Mouse (Mus musculus) limb, embryonic 14.5 days (tissue): ENCODE results near the gene Sec24d. TPM values are rescaled to one million over a fixed set of nuclear protein-coding genes. Genes with fewer than 3 reads are reported as not detected.

Experiments used
- ATAC-seq: fragments of 200-750 bp; cut with Nextera tagmentation; 2 replicates; pipeline ENCODE4 v1.8.0; 2017; ENCODE audit warnings: low read depth, moderate number of reproducible peaks, moderate TSS enrichment; ENCODE audit not compliant: low FRiP score
- DNase-seq: peaks from one replicate; pipeline ENCODE4 v3.0.0-alpha.2; 2015; ENCODE audit warnings: low spot score
- H3K27ac ChIP-seq: fragments of 300-500 bp; sonication (generic); replicated peaks from 2 replicates; pipeline ENCODE4 v1.5.1; 2014; ENCODE audit warnings: low read depth, mild to moderate bottlenecking, low read length, moderate library complexity, mixed read lengths
- H3K27me3 ChIP-seq: fragments of 300-500 bp; sonication (generic); 2 replicates; pipeline ENCODE4 v1.6.1; 2014; ENCODE audit warnings: low read length, mixed read lengths; ENCODE audit not compliant: control insufficient read depth, insufficient read depth
- H3K36me3 ChIP-seq: fragments of 300-500 bp; sonication (generic); 2 replicates; pipeline ENCODE4 v1.6.1; 2014; ENCODE audit warnings: mild to moderate bottlenecking, low read length, moderate library complexity, mixed read lengths; ENCODE audit not compliant: control insufficient read depth, insufficient read depth
- H3K4me1 ChIP-seq: fragments of 300-500 bp; sonication (generic); 2 replicates; pipeline ENCODE4 v1.6.1; 2014; ENCODE audit warnings: antibody characterized with exemption, low read length, mixed read lengths; ENCODE audit not compliant: control insufficient read depth, insufficient read depth
- H3K4me2 ChIP-seq: fragments of 300-500 bp; sonication (generic); replicated peaks from 2 replicates; pipeline ENCODE4 v1.6.1; 2014; ENCODE audit warnings: low read depth, mild to moderate bottlenecking, low read length, moderate library complexity; ENCODE audit not compliant: severe bottlenecking
- H3K4me3 ChIP-seq: fragments of 300-500 bp; sonication (generic); replicated peaks from 2 replicates; pipeline ENCODE4 v1.5.1; 2014; ENCODE audit warnings: low read length
- H3K9ac ChIP-seq: fragments of 300-500 bp; sonication (generic); 2 replicates; pipeline ENCODE4 v1.6.1; 2014; ENCODE audit warnings: mild to moderate bottlenecking, low read depth, low read length, moderate library complexity; ENCODE audit not compliant: severe bottlenecking
- H3K9me3 ChIP-seq: fragments of 300-500 bp; sonication (generic); 2 replicates; pipeline ENCODE4 v1.6.1; 2016; ENCODE audit warnings: low read length; ENCODE audit not compliant: control insufficient read depth
- POLR2A ChIP-seq: fragments of 200-500 bp; IDR thresholded peaks from 2 replicates; pipeline ENCODE4 v1.8.0; 2012; ENCODE audit warnings: inconsistent platforms, mild to moderate bottlenecking, moderate library complexity, borderline replicate concordance; ENCODE audit not compliant: insufficient read depth, insufficient read length; ENCODE audit errors: extremely low read depth
- WGBS: fragments of 180-500 bp; shearing (Covaris S2); extraction: QIAGEN DNeasy Blood & Tissue Kit; methylation state at CpG from one replicate; pipeline ENCODE4 v1.1.7; 2014; 5-methylcytosine and 5-hydroxymethylcytosine counted together
- polyA plus RNA-seq, 2 experiments: library from polyadenylated mRNA; depleted of rRNA in 1 of 2; stranded (reverse) in 1 of 2; unstranded in 1 of 2; fragments of >200 nt; fragmentation: Nextera tagmentation in 1 of 2; extraction: Ambion mirVana in 1 of 2; gene quantifications; 2 replicates each; pipeline versions ENCODE4 v1.2.1 to v1.2.3; 2012 to 2014

Sec24d gene
- polyA plus RNA-seq, 2 experiments, result 97.5 to 110 TPM

DNA sequence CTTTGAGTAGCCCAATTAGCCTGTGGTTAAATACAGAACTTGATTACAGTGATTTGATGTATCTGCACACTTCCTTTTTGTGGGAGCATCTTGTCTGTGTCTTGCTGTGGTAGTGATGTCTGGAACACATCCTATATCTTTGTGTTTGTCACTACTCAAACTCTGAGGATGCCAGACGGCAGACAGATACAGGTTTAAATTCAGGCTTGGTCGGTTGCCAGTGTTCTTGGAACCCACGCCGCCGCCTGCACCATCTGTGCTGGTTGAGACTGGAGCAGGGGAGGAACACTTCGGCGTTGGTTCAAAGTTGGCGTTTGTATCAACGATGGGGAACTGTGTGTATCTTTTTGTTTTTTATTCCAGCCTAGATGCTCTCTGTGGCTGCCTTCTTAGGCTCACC is 31.0 kb downstream of the Sec24d start:
- no peak overlapping the region for H3K27ac ChIP-seq
- H3K27me3 ChIP-seq, result no peaks in the 10 kb centered on the region
- no peak overlapping the region for H3K4me2 ChIP-seq
- no peaks in the 10 kb centered on the region for H3K4me1 ChIP-seq
- ATAC-seq (no peak), DNase-seq (no peak)
- WGBS, result 86% methylated on average over 9 of the region's 9 CpGs
- H3K9ac ChIP-seq, result no peak overlapping the region
- H3K9me3 ChIP-seq, result 0 out of 2 replicates have a peak, but pooled peaks cover 5% of the 10 kb centered on the region
- peaks cover 85% of the 10 kb centered on the region for H3K36me3 ChIP-seq
- no peak for TF ChIP-seq POLR2A
- H3K4me3 ChIP-seq, result no peak overlapping the region

DNA sequence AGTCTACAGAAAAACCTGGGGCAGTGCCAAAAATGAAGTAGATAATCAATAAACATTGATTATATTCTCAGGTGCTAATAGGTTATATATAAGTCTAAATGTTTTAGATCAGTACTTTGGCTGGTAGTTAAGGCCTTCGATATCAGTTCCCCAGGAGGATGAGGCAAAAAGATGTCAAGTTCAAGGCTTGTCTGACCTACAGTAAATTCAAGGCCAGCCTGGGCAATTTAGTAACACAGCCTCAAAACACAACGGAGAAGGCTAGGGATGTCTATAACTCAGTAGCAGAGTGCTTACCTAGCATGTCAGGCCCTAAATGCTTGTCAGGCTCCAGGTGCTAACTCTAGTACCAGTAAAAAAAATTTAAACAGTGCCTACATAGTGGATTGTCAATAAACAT is 34.3 kb downstream of the Sec24d start:
- no peak overlapping the region for H3K4me2 ChIP-seq
- H3K9ac ChIP-seq, result no peak overlapping the region
- H3K4me3 ChIP-seq, result no peak overlapping the region
- DNase-seq (no peak), ATAC-seq (no peak)
- H3K27ac ChIP-seq, result no peak overlapping the region
- WGBS, result 89% methylated on average over 2 of the region's 2 CpGs
- H3K36me3 ChIP-seq, result peaks cover 77% of the 10 kb centered on the region
- no peaks in the 10 kb centered on the region for H3K4me1 ChIP-seq
- no peak for TF ChIP-seq POLR2A
- H3K27me3 ChIP-seq, result no peaks in the 10 kb centered on the region
- 0 out of 2 replicates have a peak, but pooled peaks cover 5% of the 10 kb centered on the region for H3K9me3 ChIP-seq

DNA sequence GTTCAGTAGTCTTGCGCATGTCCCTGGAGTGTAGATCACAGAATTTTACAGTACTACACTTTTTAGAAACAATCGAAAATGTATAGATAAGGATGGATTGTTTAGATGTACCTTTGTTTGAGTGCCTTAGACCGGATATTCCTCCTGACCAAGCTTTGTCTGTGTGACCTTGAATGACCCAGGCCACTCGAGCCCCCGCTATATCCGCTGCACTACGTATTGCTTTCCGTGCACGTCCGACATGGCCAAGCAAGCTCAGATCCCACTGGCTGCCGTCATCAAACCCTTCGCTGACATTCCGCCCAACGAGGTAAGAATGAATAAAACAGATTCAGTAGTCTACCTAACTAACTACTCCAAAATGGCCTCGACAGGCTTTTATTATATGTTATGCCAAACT is 38.4 kb downstream of the Sec24d start:
- Histone ChIP-seq H3K4me2 (no peak overlapping the region), H3K4me3 (no peak overlapping the region), H3K27ac (no peak overlapping the region), H3K9me3 (0 out of 2 replicates have a peak, but pooled peaks cover 5% of the 10 kb centered on the region), H3K36me3 (peaks cover 74% of the 10 kb centered on the region), H3K27me3 (no peaks in the 10 kb centered on the region), H3K9ac (no peak overlapping the region), H3K4me1 (no peaks in the 10 kb centered on the region)
- TF ChIP-seq POLR2A, result no peak
- 93% methylated on average over 15 of the region's 15 CpGs for WGBS
- DNase-seq, result no peak
- ATAC-seq, result no peak

DNA sequence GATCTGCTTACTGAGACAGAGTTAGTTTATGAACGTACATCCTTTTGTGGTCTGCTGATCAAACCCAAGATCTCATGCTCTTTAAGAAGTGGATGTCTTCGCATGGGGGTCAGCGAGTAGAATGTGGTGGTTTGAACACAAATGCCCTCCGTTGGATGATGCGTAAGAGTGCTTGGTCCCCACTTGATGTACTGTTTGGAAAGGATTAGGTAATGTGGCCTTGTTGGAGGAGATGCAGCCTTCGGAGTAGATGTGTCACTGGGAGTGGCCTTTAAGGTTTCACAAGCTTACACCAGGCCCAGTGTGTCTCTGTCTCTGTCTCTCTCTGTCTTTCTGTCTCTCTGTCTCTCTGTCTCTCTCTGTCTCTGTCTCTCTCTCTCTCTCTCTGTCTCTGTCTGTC is 40.2 kb downstream of the Sec24d start:
- Histone ChIP-seq H3K4me3 (no peak overlapping the region), H3K27me3 (no peaks in the 10 kb centered on the region), H3K9ac (no peak overlapping the region), H3K36me3 (peaks cover 56% of the 10 kb centered on the region), H3K9me3 (no peaks in the 10 kb centered on the region), H3K27ac (no peak overlapping the region), H3K4me1 (no peaks in the 10 kb centered on the region), H3K4me2 (no peak overlapping the region)
- TF ChIP-seq POLR2A, result no peak
- DNase-seq (no peak), ATAC-seq (no peak)
- 96% methylated on average over 6 of the region's 6 CpGs for WGBS

DNA sequence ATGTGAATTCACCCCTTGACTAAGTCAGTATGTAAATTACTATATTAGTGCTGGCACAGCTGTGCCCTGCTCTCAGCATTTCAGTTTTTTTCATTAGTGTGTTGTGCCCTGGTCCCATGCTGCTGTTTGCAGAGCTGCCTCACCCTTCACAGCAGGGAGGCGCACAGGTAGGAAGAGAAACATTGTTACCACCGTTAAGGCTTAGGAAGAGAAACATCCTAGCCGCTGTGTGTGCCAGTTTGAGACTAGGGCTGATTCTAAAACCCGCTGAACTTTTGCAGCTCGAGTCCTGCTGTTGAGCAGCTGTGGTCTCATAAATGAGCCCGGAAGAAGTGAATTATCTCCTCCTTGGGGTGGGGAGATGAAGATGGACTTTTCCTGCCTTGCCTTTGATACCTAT is 41.9 kb downstream of the Sec24d start:
- WGBS, result 66% methylated on average over 6 of the region's 6 CpGs
- DNase-seq, result no peak
- H3K27me3 ChIP-seq, result no peaks in the 10 kb centered on the region

More for the DNA sequence above, 41.9 kb downstream of the Sec24d start:
- H3K27ac ChIP-seq, result no peak overlapping the region
- no peaks in the 10 kb centered on the region for H3K4me1 ChIP-seq
- peaks cover 45% of the 10 kb centered on the region for H3K36me3 ChIP-seq
- no peak overlapping the region for H3K4me2 ChIP-seq
- no peak for TF ChIP-seq POLR2A
- no peak overlapping the region for H3K4me3 ChIP-seq
- H3K9ac ChIP-seq, result no peak overlapping the region
- no peaks in the 10 kb centered on the region for H3K9me3 ChIP-seq
- ATAC-seq, result no peak
